Mouse (Mus musculus) heart, embryonic 15.5 days (tissue): ENCODE measurements around the gene Mrpl12. TPM values are rescaled to one million over a fixed set of nuclear protein-coding genes. Genes with fewer than 3 reads are reported as not detected.

Experiments used
- ATAC-seq: fragments of 200-750 bp; cut with Nextera tagmentation; replicated peaks from 2 replicates; pipeline ENCODE4 v1.8.0; 2017; ENCODE audit warnings: low read depth, moderate TSS enrichment; ENCODE audit not compliant: insufficient number of reproducible peaks, insufficient read depth, low FRiP score
- H3K27ac ChIP-seq: fragments of 300-500 bp; sonication (generic); 2 replicates; pipeline ENCODE4 v1.5.1; 2015; ENCODE audit warnings: mild to moderate bottlenecking, inconsistent platforms
- H3K27me3 ChIP-seq: fragments of 300-500 bp; sonication (generic); 2 replicates; pipeline ENCODE4 v1.6.1; 2015; ENCODE audit warnings: inconsistent platforms
- H3K36me3 ChIP-seq: fragments of 300-500 bp; sonication (generic); 2 replicates; pipeline ENCODE4 v1.6.1; 2015; ENCODE audit warnings: mild to moderate bottlenecking, inconsistent platforms
- H3K4me1 ChIP-seq: fragments of 300-500 bp; sonication (generic); replicated peaks from 2 replicates; pipeline ENCODE4 v1.6.1; 2015; ENCODE audit warnings: inconsistent platforms
- H3K4me2 ChIP-seq: fragments of 300-500 bp; sonication (generic); 2 replicates; pipeline ENCODE4 v1.6.1; 2015; ENCODE audit warnings: inconsistent platforms, mild to moderate bottlenecking, moderate library complexity
- H3K4me3 ChIP-seq: fragments of 300-500 bp; sonication (generic); 2 replicates; pipeline ENCODE4 v1.5.1; 2015; ENCODE audit warnings: mild to moderate bottlenecking, inconsistent platforms
- H3K9ac ChIP-seq: fragments of 300-500 bp; sonication (generic); 2 replicates; pipeline ENCODE4 v1.6.1; 2015; ENCODE audit warnings: mild to moderate bottlenecking, inconsistent platforms
- H3K9me3 ChIP-seq: fragments of 300-500 bp; sonication (generic); replicated peaks from 2 replicates; pipeline ENCODE4 v1.6.1; 2016; ENCODE audit warnings: inconsistent platforms
- WGBS: fragments of 180-500 bp; shearing (Covaris S2); methylation state at CpG from one replicate; pipeline ENCODE4 v1.1.7; 2015; ENCODE audit warnings: mixed read lengths; 5-methylcytosine and 5-hydroxymethylcytosine counted together
- polyA plus RNA-seq: library from polyadenylated mRNA; unstranded; fragments of >200 nt; fragmentation: Nextera tagmentation; extraction: Ambion mirVana; gene quantifications from 2 replicates; pipeline ENCODE4 v1.2.1, GENCODE M21; 2015

Mrpl12 gene
- polyA plus RNA-seq, result 203 and 218 TPM in 2 replicates

GRCm38 (mm10) chr11:120484265-120484981, at the start of gene Mrpl12:
TSS of gene Mrpl12 (plus strand) at chr11:120484613.
- Histone ChIP-seq H3K36me3 (peaks cover 68% of the 10 kb centered on the region), H3K4me3 (peak within 1 kb of the TSS; percentile 78), H3K9ac (peak within 1 kb of the TSS; percentile 94), H3K4me1 (peaks cover 25% of the 10 kb centered on the region), H3K27ac (peak within 1 kb of the TSS; percentile 89), H3K9me3 (no peaks in the 10 kb centered on the region), H3K4me2 (peak within 1 kb of the TSS; percentile 73), H3K27me3 (no peaks in the 10 kb centered on the region)
- ATAC-seq, result peak; percentile 92
- under 1% methylated on average over 60 of the region's 60 CpGs for WGBS

- Histone ChIP-seq H3K9me3 (no peaks in the 10 kb centered on the region), H3K27me3 (no peaks in the 10 kb centered on the region), H3K4me3 (peak within 1 kb of the TSS; percentile 79), H3K36me3 (peaks cover 26% of the 10 kb centered on the region), H3K4me2 (peak within 1 kb of the TSS; percentile 81), H3K9ac (peak within 1 kb of the TSS; percentile 93), H3K4me1 (peaks cover 12% of the 10 kb centered on the region), H3K27ac (peak within 1 kb of the TSS; percentile 70)
- peak; percentile 87 for ATAC-seq
- WGBS, result under 1% methylated on average over 69 of the region's 77 CpGs
Observed at GRCm38 (mm10) chr11:120437152-120437856, 47.1 kb upstream of the Mrpl12 start, which contains the start of gene Nploc4. TSS of gene Nploc4 (minus strand) at chr11:120437708.

GRCm38 (mm10) chr11:120437857-120438385, 46.5 kb upstream of the Mrpl12 start:
- H3K27me3 ChIP-seq, result no peaks in the 10 kb centered on the region
- WGBS, result 23% methylated on average over 12 of the region's 12 CpGs
- peak overlapping the region; percentile 79 for H3K4me3 ChIP-seq
- H3K4me2 ChIP-seq, result peak overlapping the region; percentile 81
- H3K9me3 ChIP-seq, result no peaks in the 10 kb centered on the region
- peak overlapping the region; percentile 70 for H3K27ac ChIP-seq
- peaks cover 20% of the 10 kb centered on the region for H3K36me3 ChIP-seq
- peaks cover 12% of the 10 kb centered on the region for H3K4me1 ChIP-seq
- no peak for ATAC-seq
- H3K9ac ChIP-seq, result peak overlapping the region; percentile 93

GRCm38 (mm10) chr11:120442344-120442743, 42.1 kb upstream of the Mrpl12 start, which contains the start of gene Tspan10:
TSS of gene Tspan10 (plus strand) at chr11:120442644.
- H3K27me3 ChIP-seq, result no peaks in the 10 kb centered on the region
- no peak within 1 kb of the TSS for H3K4me2 ChIP-seq
- ATAC-seq, result no peak
- no peaks in the 10 kb centered on the region; the same call in 1 of the 2 replicates for H3K4me1 ChIP-seq
- no peaks in the 10 kb centered on the region for H3K36me3 ChIP-seq
- no peak within 1 kb of the TSS for H3K27ac ChIP-seq
- no peak within 1 kb of the TSS for H3K9ac ChIP-seq
- 83% methylated on average over 3 of the region's 3 CpGs for WGBS
- H3K4me3 ChIP-seq, result no peak within 1 kb of the TSS
- no peaks in the 10 kb centered on the region for H3K9me3 ChIP-seq

GRCm38 (mm10) chr11:120442765-120443280, 41.6 kb upstream of the Mrpl12 start:
- Histone ChIP-seq H3K4me2 (no peak overlapping the region), H3K9me3 (no peaks in the 10 kb centered on the region), H3K27ac (no peak overlapping the region), H3K9ac (no peak overlapping the region), H3K4me1 (no peaks in the 10 kb centered on the region; the same call in 1 of the 2 replicates), H3K4me3 (no peak overlapping the region), H3K27me3 (no peaks in the 10 kb centered on the region), H3K36me3 (no peaks in the 10 kb centered on the region)
- 90% methylated on average over 3 of the region's 3 CpGs for WGBS
- ATAC-seq, result no peak

- ATAC-seq, result no peak
- WGBS, result 68% methylated on average over 6 of the region's 6 CpGs
- H3K9ac ChIP-seq, result no peak overlapping the region
- no peak overlapping the region for H3K27ac ChIP-seq
- no peaks in the 10 kb centered on the region for H3K36me3 ChIP-seq
- H3K9me3 ChIP-seq, result no peaks in the 10 kb centered on the region
- no peaks in the 10 kb centered on the region; the same call in 1 of the 2 replicates for H3K4me1 ChIP-seq
- H3K27me3 ChIP-seq, result no peaks in the 10 kb centered on the region
- H3K4me2 ChIP-seq, result no peak overlapping the region
- H3K4me3 ChIP-seq, result no peak overlapping the region
Observed at GRCm38 (mm10) chr11:120444106-120444505, 40.3 kb upstream of the Mrpl12 start.

GRCm38 (mm10) chr11:120445475-120445874, 38.9 kb upstream of the Mrpl12 start:
- no peaks in the 10 kb centered on the region for H3K36me3 ChIP-seq
- H3K4me3 ChIP-seq, result no peak overlapping the region
- no peaks in the 10 kb centered on the region; the same call in 1 of the 2 replicates for H3K4me1 ChIP-seq
- no peaks in the 10 kb centered on the region for H3K9me3 ChIP-seq
- no peak overlapping the region for H3K4me2 ChIP-seq
- no peak overlapping the region for H3K27ac ChIP-seq
- no peak overlapping the region for H3K9ac ChIP-seq
- no peak for ATAC-seq
- 44% methylated on average over 3 of the region's 3 CpGs for WGBS
- no peaks in the 10 kb centered on the region for H3K27me3 ChIP-seq

GRCm38 (mm10) chr11:120447179-120447578, 37.2 kb upstream of the Mrpl12 start:
- no peak for ATAC-seq
- Histone ChIP-seq H3K27me3 (no peaks in the 10 kb centered on the region), H3K9ac (no peak overlapping the region), H3K4me2 (no peak overlapping the region), H3K4me1 (no peaks in the 10 kb centered on the region; the same call in 1 of the 2 replicates), H3K4me3 (no peak overlapping the region), H3K27ac (no peak overlapping the region), H3K36me3 (no peaks in the 10 kb centered on the region), H3K9me3 (no peaks in the 10 kb centered on the region)
- 75% methylated on average over 7 of the region's 7 CpGs for WGBS

- Histone ChIP-seq H3K4me2 (no peak overlapping the region), H3K9me3 (no peaks in the 10 kb centered on the region), H3K4me3 (no peak overlapping the region), H3K36me3 (peaks cover 3% of the 10 kb centered on the region; the same call in 1 of the 2 replicates), H3K4me1 (peaks cover 12% of the 10 kb centered on the region), H3K27ac (no peak overlapping the region), H3K9ac (no peak overlapping the region), H3K27me3 (no peaks in the 10 kb centered on the region)
- ATAC-seq, result no peak
- WGBS, result 60% methylated on average over 3 of the region's 3 CpGs
Observed at GRCm38 (mm10) chr11:120452246-120452645, 32.2 kb upstream of the Mrpl12 start.

- Histone ChIP-seq H3K36me3 (peaks cover 3% of the 10 kb centered on the region; the same call in 1 of the 2 replicates), H3K9ac (no peak within 1 kb of the TSS), H3K9me3 (no peaks in the 10 kb centered on the region), H3K4me3 (no peak within 1 kb of the TSS), H3K27ac (no peak within 1 kb of the TSS), H3K4me1 (peaks cover 14% of the 10 kb centered on the region), H3K4me2 (no peak within 1 kb of the TSS), H3K27me3 (no peaks in the 10 kb centered on the region)
- 76% methylated on average over 4 of the region's 4 CpGs for WGBS
- ATAC-seq, result no peak
Observed at GRCm38 (mm10) chr11:120453306-120453705, 31.1 kb upstream of the Mrpl12 start, which contains the start of gene Pde6g. TSS of gene Pde6g (minus strand) at chr11:120453500.

- 90% methylated on average over 4 of the region's 4 CpGs for WGBS
- Histone ChIP-seq H3K36me3 (peaks cover 5% of the 10 kb centered on the region; the same call in 1 of the 2 replicates), H3K9ac (no peak overlapping the region), H3K27ac (no peak overlapping the region), H3K27me3 (no peaks in the 10 kb centered on the region), H3K4me3 (no peak overlapping the region), H3K9me3 (no peaks in the 10 kb centered on the region), H3K4me1 (peaks cover 27% of the 10 kb centered on the region), H3K4me2 (no peak overlapping the region)
- ATAC-seq, result no peak
Observed at GRCm38 (mm10) chr11:120454965-120455364, 29.4 kb upstream of the Mrpl12 start.
